Mouse (Mus musculus): ENCODE results near the gene Vgll4. TPM values are rescaled to one million over a fixed set of nuclear protein-coding genes. Genes with fewer than 3 reads are reported as not detected.

The Vgll4 gene
- total RNA-seq, 2 experiments from 2014 or later: 15.7 to 20.1 TPM

GRCm38 (mm10) chr6:114886012-114886411 lies 83.8 kb downstream of the Vgll4 start:
- DNase-seq: no peak
- intact Hi-C loops (cut with DNase I; ENCODE audit: low total_unique reads): no loop called here

GRCm38 (mm10) chr6:114885129-114885528 lies 84.7 kb downstream of the Vgll4 start:
- intact Hi-C loops (cut with DNase I; ENCODE audit: low total_unique reads): no loop called here

GRCm38 (mm10) chr6:114883261-114883740 lies 86.5 kb downstream of the Vgll4 start:
- peak; percentile 75 for DNase-seq
- intact Hi-C loops (cut with DNase I; ENCODE audit: low total_unique reads): loop anchor here (5.0 kb wide), 1 partner anchor 34 kb away; no protein-coding TSS in a partner anchor

More at GRCm38 (mm10) chr6:114885129-114885528, 84.7 kb downstream of the Vgll4 start:
- no peak for DNase-seq

GRCm38 (mm10) chr6:114882675-114883074 lies 87.1 kb downstream of the Vgll4 start:
- intact Hi-C loops (cut with DNase I; ENCODE audit: low total_unique reads): loop anchor here (5.0 kb wide), 1 partner anchor 35 kb away; no protein-coding TSS in a partner anchor
- DNase-seq: no peak

GRCm38 (mm10) chr6:114882212-114882611 lies 87.6 kb downstream of the Vgll4 start:
- intact Hi-C loops (cut with DNase I; ENCODE audit: low total_unique reads): loop anchor here (5.0 kb wide), 1 partner anchor 35 kb away; no protein-coding TSS in a partner anchor
- no peak for DNase-seq

GRCm38 (mm10) chr6:114880798-114881197 lies 89.0 kb downstream of the Vgll4 start:
- no peak for DNase-seq
- intact Hi-C loops (cut with DNase I; ENCODE audit: low total_unique reads): loop anchor here (5.0 kb wide), 1 partner anchor 37 kb away; no protein-coding TSS in a partner anchor

- intact Hi-C loops (cut with DNase I; ENCODE audit: low total_unique reads): no loop called here
- DNase-seq: no peak
Observed at GRCm38 (mm10) chr6:114878841-114879520, 90.8 kb downstream of the Vgll4 start.

GRCm38 (mm10) chr6:114876546-114876945 lies 93.2 kb downstream of the Vgll4 start:
- no peak for DNase-seq
- intact Hi-C loops (cut with DNase I; ENCODE audit: low total_unique reads): no loop called here

GRCm38 (mm10) chr6:114876033-114876432 lies 93.8 kb downstream of the Vgll4 start:
- intact Hi-C loops (cut with DNase I; ENCODE audit: low total_unique reads): no loop called here
- no peak for DNase-seq

GRCm38 (mm10) chr6:114875018-114875558 lies 94.7 kb downstream of the Vgll4 start:
- intact Hi-C loops (cut with DNase I; ENCODE audit: low total_unique reads): no loop called here
- DNase-seq: peak; percentile 96

GRCm38 (mm10) chr6:114874138-114874928 lies 95.5 kb downstream of the Vgll4 start:
- peak; percentile 37 for DNase-seq

GRCm38 (mm10) chr6:114873808-114874137 lies 96.0 kb downstream of the Vgll4 start:
- DNase-seq: peak; percentile 22
- intact Hi-C loops (cut with DNase I; ENCODE audit: low total_unique reads): no loop called here

More at GRCm38 (mm10) chr6:114874138-114874928, 95.5 kb downstream of the Vgll4 start:
- intact Hi-C loops (cut with DNase I; ENCODE audit: low total_unique reads): no loop called here

GRCm38 (mm10) chr6:114871010-114871660 lies 98.7 kb downstream of the Vgll4 start:
- intact Hi-C loops (cut with DNase I; ENCODE audit: low total_unique reads): no loop called here
- DNase-seq: no peak

GRCm38 (mm10) chr6:114869501-114870076 lies 100.2 kb downstream of the Vgll4 start:
- DNase-seq: no peak
- intact Hi-C loops (cut with DNase I; ENCODE audit: low total_unique reads): loop anchor here (10.0 kb wide), 1 partner anchor 55 kb away; no protein-coding TSS in a partner anchor

- intact Hi-C loops (cut with DNase I; ENCODE audit: low total_unique reads): loop anchor here (10.0 kb wide), 1 partner anchor 56 kb away; no protein-coding TSS in a partner anchor
- no peak for DNase-seq
Observed at GRCm38 (mm10) chr6:114868656-114869055, 101.1 kb downstream of the Vgll4 start.

- DNase-seq: no peak
- intact Hi-C loops (cut with DNase I; ENCODE audit: low total_unique reads): loop anchor here (10.0 kb wide), 1 partner anchor 58 kb away; no protein-coding TSS in a partner anchor
Observed at GRCm38 (mm10) chr6:114866619-114867018, 103.2 kb downstream of the Vgll4 start.

GRCm38 (mm10) chr6:114866078-114866477 lies 103.7 kb downstream of the Vgll4 start:
- intact Hi-C loops (cut with DNase I; ENCODE audit: low total_unique reads): loop anchor here (10.0 kb wide), 1 partner anchor 59 kb away; no protein-coding TSS in a partner anchor

GRCm38 (mm10) chr6:114864421-114864820 lies 105.4 kb downstream of the Vgll4 start:
- intact Hi-C loops (cut with DNase I; ENCODE audit: low total_unique reads): loop anchor here (10.0 kb wide), 1 partner anchor 60 kb away; no protein-coding TSS in a partner anchor

More at GRCm38 (mm10) chr6:114866078-114866477, 103.7 kb downstream of the Vgll4 start:
- DNase-seq: no peak

GRCm38 (mm10) chr6:114863501-114863900 lies 106.3 kb downstream of the Vgll4 start:
- DNase-seq: no peak
- intact Hi-C loops (cut with DNase I; ENCODE audit: low total_unique reads): loop anchor here (10.0 kb wide), 1 partner anchor 61 kb away; no protein-coding TSS in a partner anchor

More at GRCm38 (mm10) chr6:114864421-114864820, 105.4 kb downstream of the Vgll4 start:
- DNase-seq: no peak
